Mouse (Mus musculus): ENCODE results near the gene Wdr70. TPM values are rescaled to one million over a fixed set of nuclear protein-coding genes. Genes with fewer than 3 reads are reported as not detected.

Wdr70 gene
- polyA plus RNA-seq, 1 experiment = 50.5 TPM

GRCm38 (mm10) chr15:7885106-7885505 lies 213.9 kb downstream of the Wdr70 start:
- Histone ChIP-seq H3K79me2 (ENCODE audit: control insufficient read depth, insufficient read depth) (no peaks in the 10 kb centered on the region), H3K4me2 (ENCODE audit: low read depth) (no peak overlapping the region), H3K36me3 (ENCODE audit: control insufficient read depth, insufficient read depth) (peaks cover 11% of the 10 kb centered on the region), H3K27me3 (ENCODE audit: control insufficient read depth, insufficient read depth, insufficient read length) (no peaks in the 10 kb centered on the region), H3K4me3 (no peak overlapping the region), H3ac (ENCODE audit: control insufficient read depth, insufficient read length) (no peak overlapping the region)
- no peak for TF ChIP-seq USF1 (IDR thresholded peaks at IDR 0.05; ENCODE audit: low read depth)
- no peak for TF ChIP-seq CEBPB (IDR thresholded peaks at IDR 0.05; ENCODE audit: insufficient read depth, poor library complexity, severe bottlenecking)
- no peak for TF ChIP-seq MAX (IDR thresholded peaks at IDR 0.05; ENCODE audit: low read depth)
- no peak for TF ChIP-seq REST (IDR thresholded peaks at IDR 0.05; ENCODE audit: insufficient read depth, insufficient read length)
- no peak for TF ChIP-seq MYOG (IDR thresholded peaks at IDR 0.05; ENCODE audit: control insufficient read depth in 1 of 3, insufficient read depth in 1 of 3, insufficient read length in 2 of 3, low read depth in 2 of 3)
- no peak for TF ChIP-seq TCF12 (IDR thresholded peaks at IDR 0.05; ENCODE audit: insufficient read depth, poor library complexity, severe bottlenecking)

- no peaks in the 10 kb centered on the region for H3K79me2 ChIP-seq (ENCODE audit: control insufficient read depth, insufficient read depth)
- TF ChIP-seq MYOG (IDR thresholded peaks at IDR 0.05; ENCODE audit: control insufficient read depth in 1 of 3, insufficient read depth in 1 of 3, insufficient read length in 2 of 3, low read depth in 2 of 3) = no peak
- no peak for TF ChIP-seq E2F4 (IDR thresholded peaks at IDR 0.05; ENCODE audit: insufficient read depth)
- no peak for TF ChIP-seq MYOD1 (IDR thresholded peaks at IDR 0.05; ENCODE audit: control insufficient read depth in 1 of 3, insufficient read length in 2 of 3, low read depth in 2 of 3)
- no peak for TF ChIP-seq TCF12 (IDR thresholded peaks at IDR 0.05; ENCODE audit: insufficient read depth, poor library complexity, severe bottlenecking)
- TF ChIP-seq USF1 (IDR thresholded peaks at IDR 0.05; ENCODE audit: low read depth) = no peak
- TF ChIP-seq CEBPB (IDR thresholded peaks at IDR 0.05; ENCODE audit: insufficient read depth, poor library complexity, severe bottlenecking) = no peak
- no peak for TF ChIP-seq SRF (IDR thresholded peaks at IDR 0.05; ENCODE audit: control insufficient read depth, insufficient read length, low read depth)
- no peak for TF ChIP-seq POLR2AphosphoS2 (IDR thresholded peaks at IDR 0.05; ENCODE audit: insufficient read length, low read depth)
- no peak overlapping the region for H3K4me3 ChIP-seq
- H3ac ChIP-seq (ENCODE audit: control insufficient read depth, insufficient read length) = no peak overlapping the region
- H3K4me2 ChIP-seq (ENCODE audit: low read depth) = no peak overlapping the region
- H3K27me3 ChIP-seq (ENCODE audit: control insufficient read depth, insufficient read depth, insufficient read length) = no peaks in the 10 kb centered on the region
- H3K36me3 ChIP-seq (ENCODE audit: control insufficient read depth, insufficient read depth) = peaks cover 11% of the 10 kb centered on the region
Observed at GRCm38 (mm10) chr15:7884181-7884580, 214.8 kb downstream of the Wdr70 start.

- H3K36me3 ChIP-seq (ENCODE audit: control insufficient read depth, insufficient read depth) = peaks cover 11% of the 10 kb centered on the region
- H3K4me3 ChIP-seq = no peak overlapping the region
- no peak overlapping the region for H3K4me2 ChIP-seq (ENCODE audit: low read depth)
- no peaks in the 10 kb centered on the region for H3K27me3 ChIP-seq (ENCODE audit: control insufficient read depth, insufficient read depth, insufficient read length)
- no peak for TF ChIP-seq REST (IDR thresholded peaks at IDR 0.05; ENCODE audit: insufficient read depth, insufficient read length)
- TF ChIP-seq TCF12 (IDR thresholded peaks at IDR 0.05; ENCODE audit: insufficient read depth, poor library complexity, severe bottlenecking) = no peak
- no peak for TF ChIP-seq MAX (IDR thresholded peaks at IDR 0.05; ENCODE audit: low read depth)
- TF ChIP-seq MYOD1 (IDR thresholded peaks at IDR 0.05; ENCODE audit: control insufficient read depth in 1 of 3, insufficient read length in 2 of 3, low read depth in 2 of 3) = no peak
- no peak for TF ChIP-seq POLR2AphosphoS2 (IDR thresholded peaks at IDR 0.05; ENCODE audit: insufficient read length, low read depth)
- no peak for TF ChIP-seq E2F4 (IDR thresholded peaks at IDR 0.05; ENCODE audit: insufficient read depth)
- TF ChIP-seq SRF (IDR thresholded peaks at IDR 0.05; ENCODE audit: control insufficient read depth, insufficient read length, low read depth) = no peak
- TF ChIP-seq USF1 (IDR thresholded peaks at IDR 0.05; ENCODE audit: low read depth) = no peak
- no peak for TF ChIP-seq MYOG (IDR thresholded peaks at IDR 0.05; ENCODE audit: control insufficient read depth in 1 of 3, insufficient read depth in 1 of 3, insufficient read length in 2 of 3, low read depth in 2 of 3)
- TF ChIP-seq POLR2A (IDR thresholded peaks at IDR 0.05; ENCODE audit: insufficient read length, low read depth) = no peak
- no peak for TF ChIP-seq TCF3 (IDR thresholded peaks at IDR 0.05; ENCODE audit: insufficient read length, low read depth)
- TF ChIP-seq CEBPB (IDR thresholded peaks at IDR 0.05; ENCODE audit: insufficient read depth, poor library complexity, severe bottlenecking) = no peak
- H3ac ChIP-seq (ENCODE audit: control insufficient read depth, insufficient read length) = no peak overlapping the region
- H3K79me2 ChIP-seq (ENCODE audit: control insufficient read depth, insufficient read depth) = no peaks in the 10 kb centered on the region
Observed at GRCm38 (mm10) chr15:7879956-7880355, 219.1 kb downstream of the Wdr70 start.

GRCm38 (mm10) chr15:7878861-7879260 lies 220.1 kb downstream of the Wdr70 start:
- no peak overlapping the region for H3K4me3 ChIP-seq
- peak overlapping the region; percentile 68 for H3K4me2 ChIP-seq (ENCODE audit: low read depth)
- no peaks in the 10 kb centered on the region for H3K27me3 ChIP-seq (ENCODE audit: control insufficient read depth, insufficient read depth, insufficient read length)
- H3K36me3 ChIP-seq (ENCODE audit: control insufficient read depth, insufficient read depth) = peaks cover 4% of the 10 kb centered on the region
- TF ChIP-seq E2F4 (IDR thresholded peaks at IDR 0.05; ENCODE audit: insufficient read depth) (no peak), CEBPB (IDR thresholded peaks at IDR 0.05; ENCODE audit: insufficient read depth, poor library complexity, severe bottlenecking) (no peak), POLR2A (IDR thresholded peaks at IDR 0.05; ENCODE audit: insufficient read length, low read depth) (no peak), SRF (IDR thresholded peaks at IDR 0.05; ENCODE audit: control insufficient read depth, insufficient read length, low read depth) (no peak), USF1 (IDR thresholded peaks at IDR 0.05; ENCODE audit: low read depth) (no peak), MYOD1 (IDR thresholded peaks at IDR 0.05; ENCODE audit: control insufficient read depth in 1 of 3, insufficient read length in 2 of 3, low read depth in 2 of 3) (no peak), MYOG (IDR thresholded peaks at IDR 0.05; ENCODE audit: control insufficient read depth in 1 of 3, insufficient read depth in 1 of 3, insufficient read length in 2 of 3, low read depth in 2 of 3) (no peak), POLR2AphosphoS2 (IDR thresholded peaks at IDR 0.05; ENCODE audit: insufficient read length, low read depth) (no peak), TCF3 (IDR thresholded peaks at IDR 0.05; ENCODE audit: insufficient read length, low read depth) (no peak), REST (IDR thresholded peaks at IDR 0.05; ENCODE audit: insufficient read depth, insufficient read length) (no peak), MAX (IDR thresholded peaks at IDR 0.05; ENCODE audit: low read depth) (no peak), TCF12 (IDR thresholded peaks at IDR 0.05; ENCODE audit: insufficient read depth, poor library complexity, severe bottlenecking) (no peak)
- H3K79me2 ChIP-seq (ENCODE audit: control insufficient read depth, insufficient read depth) = no peaks in the 10 kb centered on the region
- H3ac ChIP-seq (ENCODE audit: control insufficient read depth, insufficient read length) = no peak overlapping the region
